Comparison of ENCODE assay signal across 8 mouse cellular contexts in genomic region chr4:119430678-119431077, GRCm38 (mm10). TPM values are rescaled to one million over a fixed set of nuclear protein-coding genes. Genes with fewer than 3 reads are reported as not detected.
DNase-seq lines count a peak whose midpoint lies in the region; ATAC-seq and TF ChIP-seq lines count a peak whose summit lies in the region.

No protein-coding gene starts in this region.

- no peak overlapping the region for H3K27ac ChIP-seq in bone marrow macrophage, adult 2 months (ENCODE audit: insufficient read depth, low read depth, low read length)
- H3K27ac ChIP-seq in kidney, embryonic 15.5 days, result no peak overlapping the region
- no peak overlapping the region for H3K27ac ChIP-seq in stomach, postnatal 0 days (replicated peaks)

- peak; percentile 45 for TF ChIP-seq CTCF in C2C12 (IDR thresholded peaks at IDR 0.05; ENCODE audit: control insufficient read depth, insufficient read depth, insufficient read length)
- peak; percentile 34; the same call in 1 of the 2 replicates for TF ChIP-seq CTCF in bone marrow macrophage, adult 2 months (IDR thresholded peaks at IDR 0.05; ENCODE audit: low read depth, low read length)
- TF ChIP-seq CTCF in stomach, postnatal 0 days (IDR thresholded peaks at IDR 0.05; ENCODE audit: low read depth), result peak; percentile 76

- 22% methylated on average over 5 of the region's 5 CpGs for WGBS in kidney, embryonic 15.5 days
- 27% methylated on average over 5 of the region's 5 CpGs for WGBS in stomach, postnatal 0 days

- H3K4me1 ChIP-seq in bone marrow macrophage, adult 2 months (ENCODE audit: control insufficient read depth, insufficient read depth, low read length), result no peaks in the 10 kb centered on the region
- no peaks in the 10 kb centered on the region; the same call in 1 of the 2 replicates for H3K4me1 ChIP-seq in kidney, embryonic 15.5 days
- H3K4me1 ChIP-seq in stomach, postnatal 0 days (replicated peaks; ENCODE audit: control insufficient read depth, insufficient read depth), result no peaks in the 10 kb centered on the region

- H3K9ac ChIP-seq in kidney, embryonic 15.5 days, result no peak overlapping the region
- H3K9ac ChIP-seq in stomach, postnatal 0 days (ENCODE audit: low read length), result no peak overlapping the region

- no peak for TF ChIP-seq EP300 in stomach, postnatal 0 days (optimal IDR thresholded peaks at IDR 0.05)

- H3K9me3 ChIP-seq in kidney, embryonic 15.5 days (replicated peaks), result no peaks in the 10 kb centered on the region
- H3K9me3 ChIP-seq in stomach, postnatal 0 days (ENCODE audit: control insufficient read depth, low read length), result no peaks in the 10 kb centered on the region

- H3K4me3 ChIP-seq in C2C12 (ENCODE audit: insufficient read depth, poor library complexity, severe bottlenecking), result no peak overlapping the region
- H3K4me3 ChIP-seq in bone marrow macrophage, adult 2 months (ENCODE audit: insufficient read depth, low read length), result no peak overlapping the region
- H3K4me3 ChIP-seq in kidney, embryonic 15.5 days (replicated peaks), result no peak overlapping the region
- H3K4me3 ChIP-seq in stomach, postnatal 0 days (ENCODE audit: low read depth, low read length), result no peak overlapping the region

- no peak overlapping the region for H3ac ChIP-seq in C2C12 (ENCODE audit: control insufficient read depth, insufficient read length, low read depth)

- H3K79me2 ChIP-seq in C2C12 (ENCODE audit: control insufficient read depth, insufficient read depth), result no peaks in the 10 kb centered on the region

- peak; percentile 44 for DNase-seq in gastrocnemius, adult 18-20 months (ENCODE audit: low spot score)
- no peak for DNase-seq in gastrocnemius, postnatal 25 days
- DNase-seq in lung, postnatal 25 days (ENCODE audit: low spot score), result peak; percentile 63
- peak; percentile 71 for DNase-seq in stomach, postnatal 0 days (ENCODE audit: low spot score)

- H3K36me3 ChIP-seq in C2C12 (ENCODE audit: control insufficient read depth, insufficient read depth), result no peaks in the 10 kb centered on the region
- no peaks in the 10 kb centered on the region for H3K36me3 ChIP-seq in kidney, embryonic 15.5 days
- no peaks in the 10 kb centered on the region for H3K36me3 ChIP-seq in stomach, postnatal 0 days (ENCODE audit: control insufficient read depth, insufficient read depth, low read length)

- ATAC-seq in erythroid progenitor cell, adult 5-6 weeks (replicated peaks; ENCODE audit: low FRiP score, poor library complexity, severe bottlenecking), result peak; percentile 81
- ATAC-seq in kidney, embryonic 15.5 days (replicated peaks; ENCODE audit: low FRiP score), result 0 out of 2 replicates have a peak, but pooled peaks have one; percentile 49
- peak; percentile 76 for ATAC-seq in stomach, postnatal 0 days (ENCODE audit: low FRiP score, low TSS enrichment)

- no peaks in the 10 kb centered on the region for H3K79me3 ChIP-seq in C2C12 (ENCODE audit: low read depth)

- H3K4me2 ChIP-seq in kidney, embryonic 15.5 days, result no peak overlapping the region
- no peak overlapping the region for H3K4me2 ChIP-seq in stomach, postnatal 0 days (replicated peaks; ENCODE audit: low read depth)

- no peak for TF ChIP-seq POLR2A in bone marrow macrophage, adult 2 months (IDR thresholded peaks at IDR 0.05; ENCODE audit: borderline replicate concordance, low read depth, low read length)

- peaks cover 20% of the 10 kb centered on the region for H3K27me3 ChIP-seq in C2C12 (ENCODE audit: control insufficient read depth, insufficient read depth, insufficient read length)
- no peaks in the 10 kb centered on the region for H3K27me3 ChIP-seq in kidney, embryonic 15.5 days
- no peaks in the 10 kb centered on the region for H3K27me3 ChIP-seq in stomach, postnatal 0 days (ENCODE audit: control insufficient read depth, insufficient read depth, low read length)

TF ChIP-seq in C2C12, 6 proteins besides CTCF, POLR2A, EP300 and RAD21:
- no peak for TF ChIP-seq USF1 (IDR thresholded peaks at IDR 0.05; ENCODE audit: low read depth)
- TF ChIP-seq MYOG (IDR thresholded peaks at IDR 0.05; ENCODE audit: control insufficient read depth, extremely low read depth, insufficient read length), result no peak
- no peak for TF ChIP-seq CEBPB (IDR thresholded peaks at IDR 0.05; ENCODE audit: low read depth)
- TF ChIP-seq MYOD1 (IDR thresholded peaks at IDR 0.05; ENCODE audit: control insufficient read depth, insufficient read length, low read depth), result no peak
- TF ChIP-seq MAX (IDR thresholded peaks at IDR 0.05), result no peak
- TF ChIP-seq FOSL1 (IDR thresholded peaks at IDR 0.05; ENCODE audit: insufficient read depth, low read length, poor library complexity, severe bottlenecking), result no peak

RNA-seq across cellular contexts. Expression of gene Zmynd12, which starts 8.1 kb away (rescaled TPM):
- total RNA-seq in gastrocnemius, adult 18-20 months (2021), result not detected
- not detected for total RNA-seq in gastrocnemius, postnatal 25 days (2021)
- not detected for polyA plus RNA-seq in C2C12 (2012; fragmentation: generic; extraction: Trizol)
- polyA plus RNA-seq in bone marrow macrophage, adult 2 months (2012; ENCODE audit: insufficient read depth, insufficient read length, missing spikeins), result not detected in 2 replicates
- total RNA-seq in erythroid progenitor cell, adult 5-6 weeks (2015; ENCODE audit: low replicate concordance), result 3.4 TPM in 1 of 2 replicates, not detected in the other
- not detected in 2 replicates for total RNA-seq in erythroid progenitor cell, adult 5-6 weeks (2017; ENCODE audit: low replicate concordance)
- polyA plus RNA-seq in kidney, embryonic 15.5 days (2015; fragmentation: Nextera tagmentation; extraction: Ambion mirVana), result 0.44 and 0.51 TPM in 2 replicates
- polyA plus RNA-seq in stomach, postnatal 0 days (2015; fragmentation: Nextera tagmentation; extraction: Ambion mirVana), result 0.15 and 0.35 TPM in 2 replicates

RNA-seq across cellular contexts. Expression of gene Ppcs, which starts 8.5 kb away (rescaled TPM):
- 1 to 10 TPM; 4.8 to 5.6 TPM for total RNA-seq in gastrocnemius, adult 18-20 months (2021)
- 1 to 10 TPM; 5.1 to 5.2 TPM for total RNA-seq in gastrocnemius, postnatal 25 days (2021)
- polyA plus RNA-seq in C2C12 (2012; fragmentation: generic; extraction: Trizol), result 17.9 TPM
- polyA plus RNA-seq in bone marrow macrophage, adult 2 months (2012; ENCODE audit: insufficient read depth, insufficient read length, missing spikeins), result 6.3 and 8.1 TPM in 2 replicates
- total RNA-seq in erythroid progenitor cell, adult 5-6 weeks (2015; ENCODE audit: low replicate concordance), result 10.9 and 23.4 TPM in 2 replicates
- total RNA-seq in erythroid progenitor cell, adult 5-6 weeks (2017; ENCODE audit: low replicate concordance), result 5.3 and 17.2 TPM in 2 replicates
- polyA plus RNA-seq in kidney, embryonic 15.5 days (2015; fragmentation: Nextera tagmentation; extraction: Ambion mirVana), result 41.6 and 44.1 TPM in 2 replicates
- 30.7 and 31.6 TPM in 2 replicates for polyA plus RNA-seq in stomach, postnatal 0 days (2015; fragmentation: Nextera tagmentation; extraction: Ambion mirVana)

RNA-seq across cellular contexts. Expression of gene Ccdc30, which starts 15.4 kb away (rescaled TPM):
- total RNA-seq in gastrocnemius, adult 18-20 months (2021), result not detected
- under 1 TPM in 1 of 2 experiments, not detected in 1; 0.11 TPM for total RNA-seq in gastrocnemius, postnatal 25 days (2021)
- polyA plus RNA-seq in C2C12 (2012; fragmentation: generic; extraction: Trizol), result 0.22 TPM
- polyA plus RNA-seq in bone marrow macrophage, adult 2 months (2012; ENCODE audit: insufficient read depth, insufficient read length, missing spikeins), result not detected in 2 replicates
- total RNA-seq in erythroid progenitor cell, adult 5-6 weeks (2015; ENCODE audit: low replicate concordance), result not detected in 2 replicates
- total RNA-seq in erythroid progenitor cell, adult 5-6 weeks (2017; ENCODE audit: low replicate concordance), result not detected in 2 replicates
- polyA plus RNA-seq in kidney, embryonic 15.5 days (2015; fragmentation: Nextera tagmentation; extraction: Ambion mirVana), result 6.6 and 6.8 TPM in 2 replicates
- 1.4 and 2.2 TPM in 2 replicates for polyA plus RNA-seq in stomach, postnatal 0 days (2015; fragmentation: Nextera tagmentation; extraction: Ambion mirVana)
